ENCODE assay signal across 16 mouse cellular contexts in the genomic region with DNA sequence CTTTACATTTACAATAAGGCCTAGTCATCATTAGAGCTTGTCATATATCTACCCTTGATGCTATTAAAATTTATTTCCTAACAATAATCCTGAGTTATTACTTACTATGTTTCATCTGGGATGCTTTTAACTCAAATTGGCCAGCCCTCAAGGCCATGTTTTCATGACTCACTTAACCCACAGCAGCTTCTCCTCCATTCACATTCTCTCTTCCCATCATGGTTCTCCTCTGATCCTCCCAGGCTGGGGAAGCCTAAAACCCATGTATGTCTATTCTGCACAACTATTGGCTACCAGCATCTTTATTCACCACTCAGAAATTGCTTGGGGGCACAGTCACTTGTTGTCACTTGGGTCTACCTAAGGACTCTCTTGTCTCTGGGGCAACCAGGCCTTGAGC.
"Had no signal": no experiment of that assay in that cellular context is flagged by ENCODE, and none has a peak within 500 bp of the region (broad histone marks: within the 10 kb centered on the region; RNA-seq: fewer than 3 reads in every experiment).

No protein-coding gene starts in this region.

- DNase-seq: lung, adult 18-20 months; lung, embryonic 14.5 days; lung, postnatal 10 days; lung, postnatal 36 days; right cerebral cortex, postnatal 25 days; right cerebral cortex, postnatal 4 days; spleen, adult 18-20 months; thymus, adult 18-20 months; thymus, postnatal 14 days; thymus, postnatal 36 days had no signal

- H3K36me3 ChIP-seq: midbrain, embryonic 13.5 days; midbrain, embryonic 15.5 days; neural tube, embryonic 12.5 days had no signal

- H3K9me3 ChIP-seq: megakaryocyte, embryonic 14.5 days; midbrain, embryonic 13.5 days; midbrain, embryonic 15.5 days; neural tube, embryonic 12.5 days had no signal

- H3K9ac ChIP-seq: lung, embryonic 14.5 days; midbrain, embryonic 13.5 days; midbrain, embryonic 15.5 days; neural tube, embryonic 12.5 days had no signal

- H3K4me3 ChIP-seq: megakaryocyte, embryonic 14.5 days; midbrain, embryonic 13.5 days; midbrain, embryonic 15.5 days; neural tube, embryonic 12.5 days had no signal

- H3K27ac ChIP-seq: macrophage; midbrain, embryonic 13.5 days; midbrain, embryonic 15.5 days; neural tube, embryonic 12.5 days had no signal

- H3K4me1 ChIP-seq: megakaryocyte, embryonic 14.5 days; midbrain, embryonic 13.5 days; midbrain, embryonic 15.5 days; neural tube, embryonic 12.5 days had no signal

- ATAC-seq: midbrain, embryonic 13.5 days; midbrain, embryonic 15.5 days had no signal

- H3K4me2 ChIP-seq: lung, embryonic 14.5 days; midbrain, embryonic 11.5 days; midbrain, embryonic 13.5 days; midbrain, embryonic 15.5 days; neural tube, embryonic 12.5 days had no signal

- H3K27me3 ChIP-seq: megakaryocyte, embryonic 14.5 days; midbrain, embryonic 13.5 days; midbrain, embryonic 15.5 days; neural tube, embryonic 12.5 days had no signal
